Mouse (Mus musculus) forebrain, postnatal 0 days (tissue): Measurements from ENCODE around the gene Gm10324. TPM values are rescaled to one million over a fixed set of nuclear protein-coding genes. Genes with fewer than 3 reads are reported as not detected.
"Not testable (repeated sequence)": the region's sequence is repeated elsewhere in the genome, so short reads cannot be mapped to it uniquely, and the experiment has no call there.

Source experiments
- ATAC-seq: fragments of 200-750 bp; cut with Nextera tagmentation; 2 replicates; pipeline ENCODE4 v1.8.0; 2017; ENCODE audit warnings: mild to moderate bottlenecking, moderate library complexity
- DNase-seq: peaks from one replicate; pipeline ENCODE4 v3.0.0-alpha.2; 2015
- H3K27ac ChIP-seq: fragments of 300-500 bp; sonication (generic); 2 replicates; pipeline ENCODE4 v1.5.1; 2014; ENCODE audit warnings: low read depth, mild to moderate bottlenecking, antibody characterized with exemption, low read length, moderate library complexity, mixed read lengths
- H3K27me3 ChIP-seq: fragments of 300-500 bp; sonication (generic); 2 replicates; pipeline ENCODE4 v1.6.1; 2014; ENCODE audit warnings: mild to moderate bottlenecking, low read length, mixed read lengths; ENCODE audit not compliant: insufficient read depth
- H3K36me3 ChIP-seq: fragments of 300-500 bp; sonication (generic); 2 replicates; pipeline ENCODE4 v1.6.1; 2014; ENCODE audit warnings: mild to moderate bottlenecking, moderate library complexity; ENCODE audit not compliant: insufficient read depth
- H3K4me1 ChIP-seq: fragments of 300-500 bp; sonication (generic); 2 replicates; pipeline ENCODE4 v1.6.1; 2014; ENCODE audit warnings: antibody characterized with exemption; ENCODE audit not compliant: insufficient read depth
- H3K4me2 ChIP-seq: fragments of 300-500 bp; sonication (generic); 2 replicates; pipeline ENCODE4 v1.6.1; 2014; ENCODE audit warnings: low read depth, mild to moderate bottlenecking, moderate library complexity
- H3K4me3 ChIP-seq: fragments of 300-500 bp; sonication (generic); 2 replicates; pipeline ENCODE4 v1.5.1; 2014; ENCODE audit warnings: low read depth, low read length, mixed read lengths
- H3K9ac ChIP-seq: fragments of 300-500 bp; sonication (generic); 2 replicates; pipeline ENCODE4 v1.6.1; 2014; ENCODE audit warnings: mild to moderate bottlenecking
- H3K9me3 ChIP-seq: fragments of 300-500 bp; sonication (generic); 2 replicates; pipeline ENCODE4 v1.6.1; 2016; ENCODE audit warnings: low read length
- WGBS: fragments of 180-500 bp; shearing (Covaris S2); extraction: QIAGEN DNeasy Blood & Tissue Kit; methylation state at CpG from one replicate; pipeline ENCODE4 v1.1.7; 2014; 5-methylcytosine and 5-hydroxymethylcytosine counted together
- polyA plus RNA-seq: library from polyadenylated mRNA; unstranded; fragments of >200 nt; fragmentation: Nextera tagmentation; extraction: Ambion mirVana; gene quantifications from 2 replicates; pipeline ENCODE4 v1.2.1, GENCODE M21; 2015
- total RNA-seq: library from RNA; depleted of rRNA; stranded (reverse); fragments of >200 nt; gene quantifications from 2 replicates; pipeline ENCODE4 v1.2.3, GENCODE M21; 2014; rRNA removed

Gene Gm10324
- total RNA-seq (not detected in 2 replicates), polyA plus RNA-seq (not detected in 2 replicates)

DNA sequence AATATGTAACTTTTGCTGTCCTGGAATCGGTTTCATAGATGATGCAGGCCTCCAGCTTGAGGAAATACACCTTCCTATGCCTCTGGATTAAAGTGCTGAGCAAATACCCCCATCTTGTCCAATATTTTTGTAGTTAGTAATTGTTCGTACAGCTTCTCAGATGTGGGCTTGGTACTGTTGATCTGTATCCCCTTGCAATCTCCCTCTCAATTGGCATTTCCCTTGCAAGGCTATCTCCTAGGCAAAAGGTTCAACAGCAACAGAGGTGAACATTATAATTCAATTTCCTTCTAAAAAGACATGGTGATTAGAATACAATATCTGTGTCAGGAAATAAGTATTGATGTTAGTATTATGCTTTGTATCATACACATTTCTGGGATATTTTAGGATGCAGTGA lies at the start of gene Gm10324:
Gene Gm10324, plus strand, starts transcription at position 301 of the 400 bp plus-strand sequence.
- H3K4me3 ChIP-seq, H3K9me3 ChIP-seq, H3K36me3 ChIP-seq, H3K4me2 ChIP-seq, H3K9ac ChIP-seq, H3K4me1 ChIP-seq, H3K27ac ChIP-seq, ATAC-seq, H3K27me3 ChIP-seq, DNase-seq: not testable (repeated sequence)
- WGBS = no CpG with 5 or more reads among the region's 2 CpGs

Other genes with a start within 250 kb of the Gm10324 start
- gene Gm10772, start 108.0 kb downstream of the Gm10324 start, total RNA-seq = not detected in 2 replicates
- gene Gm10772, start 108.0 kb downstream of the Gm10324 start, polyA plus RNA-seq = not detected in 2 replicates